Mouse (Mus musculus): ENCODE results near the gene 9430097D07Rik.

GRCm38 (mm10) chr2:32581450-32582095 lies 6.1 kb upstream of the 9430097D07Rik start:
- no peak for TF ChIP-seq CTCF (IDR thresholded peaks at IDR 0.05; ENCODE audit: extremely low read depth, insufficient read depth, insufficient read length, insufficient replicate concordance)
- TF ChIP-seq POLR2A (IDR thresholded peaks at IDR 0.05; ENCODE audit: low read depth, low read length), result no peak

Measured in spleen, adult 2 months (tissue).